Mouse (Mus musculus): ENCODE measurements around the gene Shd.

Shd gene

GRCm38 (mm10) chr17:56008356-56009087, 38.3 kb downstream of the Shd start:
- DNase-seq: peak; percentile 90 to 97

DNA sequence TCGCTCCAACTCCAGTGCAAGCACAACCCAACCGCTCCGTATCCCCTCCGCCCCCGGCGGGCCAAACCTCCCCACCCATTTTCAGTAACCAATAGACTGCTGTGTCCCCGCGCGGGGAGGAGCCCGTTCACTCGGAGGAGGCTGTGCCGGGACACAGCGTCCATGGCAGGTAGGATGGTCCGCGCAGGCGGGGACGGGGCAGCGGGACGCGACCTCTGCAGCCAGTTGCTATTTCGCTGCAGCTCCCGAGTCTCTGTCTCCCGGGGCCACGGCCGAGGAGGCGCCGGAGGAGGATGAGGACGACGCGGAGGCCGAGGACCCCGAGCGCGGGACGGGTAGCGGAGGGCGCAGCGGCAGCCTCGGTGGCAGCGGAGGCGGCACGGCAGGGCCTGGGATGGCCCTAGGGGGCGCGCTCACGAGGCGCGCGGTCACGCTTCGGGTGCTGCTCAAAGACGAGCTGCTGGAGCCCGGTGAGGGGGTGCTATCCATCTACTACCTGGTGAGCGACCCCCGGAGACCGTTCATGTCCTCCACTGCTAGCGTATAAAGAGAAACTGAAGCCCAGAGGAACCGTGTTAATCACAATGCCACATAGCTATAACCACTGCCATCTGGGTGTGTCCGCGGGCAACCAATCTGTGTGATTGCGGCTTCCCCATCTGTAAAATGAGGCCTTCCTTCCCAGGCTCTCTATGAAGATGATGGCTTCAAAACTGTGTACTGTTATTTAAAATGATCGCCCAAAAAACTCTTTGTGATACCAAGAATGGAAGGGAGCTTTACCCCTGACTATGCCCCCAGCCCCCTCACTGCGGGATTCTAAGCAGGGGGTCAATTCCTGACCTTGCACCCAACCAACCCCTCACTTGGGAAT, 39.1 kb downstream of the Shd start:
- peak; percentile 93 to 97 for DNase-seq

GRCm38 (mm10) chr17:56009962-56010240, 39.6 kb downstream of the Shd start:
- no peak for DNase-seq

GRCm38 (mm10) chr17:56010255-56010654, 40.0 kb downstream of the Shd start:
- DNase-seq: peak in 1 of 2 experiments; percentile 46

DNA sequence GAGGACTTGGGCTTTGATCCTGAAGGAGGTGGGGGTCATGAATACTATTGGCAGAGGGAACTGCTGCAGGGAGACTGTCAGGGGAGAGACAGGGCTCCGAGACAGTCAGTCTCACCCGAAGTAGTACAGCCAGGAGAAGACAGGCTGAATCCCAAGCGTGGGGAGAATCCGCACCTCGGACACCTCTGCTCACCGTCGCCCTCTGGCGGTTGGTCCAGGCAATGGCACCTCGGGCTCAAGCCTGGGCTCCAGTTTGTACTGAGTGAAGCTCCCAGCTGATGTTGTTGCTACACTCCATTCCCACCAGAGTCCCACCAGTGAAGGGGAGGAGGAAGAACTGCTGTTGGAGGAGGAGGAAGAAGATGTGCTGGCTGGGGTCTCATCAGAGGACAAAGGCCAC, 40.4 kb downstream of the Shd start:
- peak; percentile 80 to 85 for DNase-seq

GRCm38 (mm10) chr17:56011441-56011840, 41.2 kb downstream of the Shd start:
- peak; percentile 57 to 59 for DNase-seq

- no peak for DNase-seq
These were observed 45.0 kb downstream of the Shd start for GRCm38 (mm10) chr17:56015293-56015692.

- DNase-seq: no peak
These were observed 46.1 kb downstream of the Shd start for GRCm38 (mm10) chr17:56016382-56016781.

DNA sequence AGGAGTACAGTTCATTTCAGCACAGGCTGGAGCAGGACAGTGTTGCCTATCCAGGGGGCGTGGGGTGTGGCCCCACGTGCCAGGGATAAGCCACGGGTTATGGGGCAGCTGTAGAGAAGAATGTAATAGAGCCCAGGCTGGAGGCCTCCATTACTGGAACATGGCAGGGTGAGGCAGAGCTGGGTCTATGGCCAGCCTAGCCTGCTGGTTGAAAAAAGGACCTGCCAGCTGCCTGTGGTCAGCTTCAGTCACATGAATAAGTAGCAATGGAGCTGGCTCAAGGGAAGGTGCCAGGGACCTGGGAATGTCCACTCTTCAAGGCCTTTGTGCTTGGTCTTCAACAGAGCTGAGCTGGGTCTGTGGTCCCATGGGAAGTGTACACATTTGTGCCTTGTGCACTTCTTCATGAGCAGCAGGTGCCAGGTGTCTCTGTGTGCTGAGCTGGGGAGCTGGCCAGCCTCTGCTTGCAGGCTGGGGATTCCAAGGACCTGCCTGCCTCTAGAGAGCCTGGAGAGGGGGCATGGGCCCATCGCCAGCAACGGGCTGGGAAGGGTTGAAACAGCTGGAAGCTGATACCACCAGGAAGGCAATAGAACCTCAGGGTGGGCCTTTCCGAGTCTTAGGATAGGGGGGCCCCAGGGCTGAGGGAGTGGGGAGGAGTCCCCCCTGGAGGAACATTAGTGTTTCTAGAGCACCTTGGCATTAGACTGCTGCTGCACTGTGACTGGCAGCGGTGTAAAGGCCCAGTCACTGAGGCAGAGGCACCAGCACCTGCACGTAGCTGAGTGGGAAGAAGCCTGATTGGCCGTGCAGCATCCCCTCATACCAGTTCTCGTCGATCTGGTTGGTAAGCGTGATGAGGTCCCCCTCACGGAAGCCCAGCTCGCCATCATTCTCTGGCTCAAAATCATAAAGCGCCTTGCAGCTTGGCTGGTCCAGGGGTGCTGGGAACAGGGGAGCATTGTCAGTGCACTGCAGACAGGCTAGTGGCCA, 46.8 kb downstream of the Shd start:
- DNase-seq: peak in 1 of 2 experiments; percentile 55

DNA sequence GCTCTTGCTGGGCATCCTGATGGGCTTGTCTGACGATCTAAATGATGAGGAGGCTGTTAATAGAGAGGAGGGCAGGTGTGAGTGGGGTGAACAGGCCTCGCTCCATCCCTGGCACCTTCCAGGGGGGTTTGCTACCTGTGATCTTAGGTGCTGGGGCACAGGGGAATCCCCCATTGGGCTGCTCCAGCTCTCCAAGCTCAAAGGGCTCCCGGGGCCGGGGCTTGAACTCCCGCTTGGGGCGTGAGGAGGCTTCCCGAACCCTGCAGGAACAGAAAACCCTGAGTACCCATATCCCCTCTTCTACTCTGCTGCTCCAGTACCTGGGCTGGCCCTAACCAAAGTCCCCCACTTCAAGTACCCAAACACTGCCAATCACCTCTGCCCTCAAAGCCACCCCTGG, 47.6 kb downstream of the Shd start:
- no peak for DNase-seq

- peak; percentile 82 to 91 for DNase-seq
These were observed 48.3 kb downstream of the Shd start for GRCm38 (mm10) chr17:56018347-56019131.

GRCm38 (mm10) chr17:56020400-56021084, 50.3 kb downstream of the Shd start:
- DNase-seq: peak in 1 of 2 experiments; percentile 29

GRCm38 (mm10) chr17:56021161-56021910, 51.1 kb downstream of the Shd start:
- peak in 1 of 2 experiments; percentile 37 for DNase-seq

DNA sequence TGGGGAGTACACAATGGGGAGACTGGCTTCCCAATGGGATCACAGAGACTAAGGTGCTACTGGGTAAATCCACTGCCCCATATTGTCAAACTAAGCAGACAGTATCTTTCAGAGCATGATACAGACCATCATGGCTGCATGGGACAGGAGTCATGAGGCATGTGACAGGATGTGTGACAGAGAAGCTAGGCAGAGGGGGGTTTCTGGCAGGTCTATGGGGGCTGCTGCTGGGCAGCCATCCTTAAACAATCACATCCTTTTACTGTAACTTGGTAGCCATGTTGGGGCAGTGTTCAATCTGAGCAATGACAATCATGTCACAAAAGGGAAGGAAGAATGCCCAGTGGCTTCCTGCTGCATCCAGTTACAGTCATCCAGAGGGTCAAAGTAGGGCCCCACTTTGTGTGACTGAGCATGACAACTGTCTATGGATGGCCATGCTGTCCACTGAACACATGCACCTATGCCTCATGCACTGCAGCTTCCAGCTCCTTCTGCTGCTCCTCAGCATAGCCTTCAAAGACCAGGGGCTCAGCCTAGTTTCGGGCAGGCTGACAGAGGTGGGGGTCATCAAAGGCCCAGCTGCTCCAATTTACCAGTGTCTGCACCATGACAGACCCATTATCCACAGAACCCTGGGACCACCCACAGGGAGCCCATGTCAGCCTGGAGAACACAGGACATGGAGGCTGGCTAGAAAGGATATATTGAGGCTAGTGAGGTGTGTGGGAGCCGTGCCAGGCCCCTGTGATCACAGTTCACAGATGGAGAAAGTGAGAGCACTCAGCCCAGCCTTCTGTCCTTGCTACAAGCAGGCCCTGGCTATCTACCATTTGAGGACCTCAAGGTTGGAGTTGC, 52.1 kb downstream of the Shd start:
- peak; percentile 74 to 76 for DNase-seq

GRCm38 (mm10) chr17:56022989-56023290, 52.7 kb downstream of the Shd start:
- DNase-seq: no peak

GRCm38 (mm10) chr17:56023386-56023785, 53.1 kb downstream of the Shd start:
- DNase-seq: peak in 1 of 2 experiments; percentile 28

GRCm38 (mm10) chr17:56024476-56024875, 54.2 kb downstream of the Shd start:
- DNase-seq: no peak

DNA sequence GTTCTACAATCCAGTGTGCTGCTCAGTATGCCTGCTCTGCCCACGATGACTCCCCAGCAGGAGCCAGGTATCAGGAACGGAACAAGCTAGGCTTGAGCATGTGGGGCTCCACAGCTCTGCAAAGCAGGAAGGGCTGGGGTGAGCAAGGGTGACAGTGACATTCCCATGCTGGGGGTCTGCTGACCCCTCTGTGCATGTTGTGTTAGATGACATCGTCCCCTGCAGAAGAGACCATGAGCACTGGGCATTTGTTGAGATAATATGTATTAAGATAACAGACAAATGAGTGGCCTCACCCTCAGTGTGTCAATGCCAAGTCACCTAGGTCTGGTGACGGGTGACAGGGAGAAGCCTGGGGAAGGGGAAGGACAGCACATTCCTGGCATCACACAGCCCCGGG, 54.7 kb downstream of the Shd start:
- DNase-seq: peak in 1 of 2 experiments; percentile 30

Data from cerebellum, adult 18-20 months (tissue).